Mouse (Mus musculus) monocyte, adult 59 days (primary cell): ENCODE results near the gene Lancl3. TPM values are rescaled to one million over a fixed set of nuclear protein-coding genes. Genes with fewer than 3 reads are reported as not detected.

Source experiments
- total RNA-seq, 2 experiments: library from RNA; stranded (reverse); gene quantifications; one replicate each; pipeline ENCODE4 v1.2.4; 2023

Gene Lancl3
- total RNA-seq = not detected

GRCm38 (mm10) chrX:9199761-9200371 is at the start of gene Lancl3:
Gene Lancl3 (plus strand): TSS chrX:9199902.

GRCm38 (mm10) chrX:9256766-9257165 is 57.1 kb downstream of the Lancl3 start, which contains the start of gene Gm14862:
Gene Gm14862 (minus strand): TSS chrX:9256899.

GRCm38 (mm10) chrX:9272460-9273361 is 73.0 kb downstream of the Lancl3 start, which contains the start of gene Xk:
Gene Xk (plus strand): TSS chrX:9272756.

GRCm38 (mm10) chrX:9283464-9283863 is 83.8 kb downstream of the Lancl3 start, which contains the start of gene H2al1m:
Gene H2al1m (plus strand): TSS chrX:9283764.

Other genes with a start within 250 kb of the Lancl3 start
- not detected for gene Fthl17b, start 236.9 kb upstream of the Lancl3 start, total RNA-seq
- not detected for gene Fthl17c, start 223.3 kb upstream of the Lancl3 start, total RNA-seq
- not detected for gene Fthl17d, start 213.1 kb upstream of the Lancl3 start, total RNA-seq
- not detected for gene Fthl17e, start 166.4 kb upstream of the Lancl3 start, total RNA-seq
- not detected for gene Fthl17f, start 136.9 kb upstream of the Lancl3 start, total RNA-seq
- not detected for gene 4930402K13Rik, start 95.3 kb upstream of the Lancl3 start, total RNA-seq
- gene Gm14862, start 57.0 kb downstream of the Lancl3 start, total RNA-seq = not detected
- under 1 TPM; 0.46 to 0.60 TPM for gene Xk, start 72.9 kb downstream of the Lancl3 start, total RNA-seq
- gene H2al1m, start 83.9 kb downstream of the Lancl3 start, total RNA-seq = not detected
- gene H2al1k, start 150.7 kb downstream of the Lancl3 start, total RNA-seq = not detected